Mouse (Mus musculus) ES-E14 (cell line): ENCODE data around the gene a.

Experiments
- CHD2 ChIP-seq: IDR thresholded peaks from 2 replicates; pipeline ENCODE4 v1.6.1; 2014; ENCODE audit warnings: mild to moderate bottlenecking, low read depth, low read length, inconsistent platforms
- HCFC1 ChIP-seq: IDR thresholded peaks from 2 replicates; pipeline ENCODE4 v1.6.1; 2012; ENCODE audit warnings: low read length, inconsistent platforms, borderline replicate concordance; ENCODE audit not compliant: insufficient read depth
- MAFK ChIP-seq: IDR thresholded peaks from 2 replicates; pipeline ENCODE4 v1.6.1; 2014; ENCODE audit warnings: mild to moderate bottlenecking, low read depth, low read length, inconsistent platforms; ENCODE audit not compliant: insufficient read depth
- ZC3H11A ChIP-seq: IDR thresholded peaks from 2 replicates; pipeline ENCODE4 v1.6.1; 2012; ENCODE audit warnings: low read depth, mild to moderate bottlenecking, inconsistent platforms, low read length, borderline replicate concordance

DNA sequence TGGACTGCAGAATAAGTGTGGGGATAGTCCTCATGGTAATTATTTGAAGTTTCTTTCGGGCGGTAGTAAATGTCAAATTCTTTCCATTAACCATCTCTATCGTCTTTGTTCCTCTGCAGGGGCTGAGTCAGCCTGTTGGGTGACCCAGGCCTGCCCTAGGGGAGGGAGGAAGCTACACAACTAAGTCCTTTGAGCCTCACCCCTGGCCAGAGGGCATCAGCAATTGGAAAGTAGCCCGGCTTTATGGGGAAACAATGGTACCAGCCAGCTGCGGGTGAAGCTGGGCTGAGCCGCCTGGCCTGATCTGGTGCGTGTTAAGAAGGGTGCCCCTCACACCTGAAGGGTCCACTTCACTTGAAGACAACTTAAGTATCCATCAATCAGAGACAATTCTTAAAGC lies 308.2 kb downstream of the a start:
- TF ChIP-seq ZC3H11A: no peak
- TF ChIP-seq MAFK: no peak
- TF ChIP-seq HCFC1: no peak
- no peak for TF ChIP-seq CHD2
